Mouse (Mus musculus) liver, embryonic 14.5 days (tissue): Measurements from ENCODE around the gene Pcgf3.

Experiments
- CTCF ChIP-seq: IDR thresholded peaks from 2 replicates; pipeline ENCODE4 v1.5.1; 2016; ENCODE audit warnings: antibody characterized with exemption, low read depth, control low read depth
- EP300 ChIP-seq: IDR thresholded peaks from 2 replicates; pipeline ENCODE4 v1.6.1; 2016; ENCODE audit warnings: antibody characterized with exemption, low read depth

- TF ChIP-seq CTCF (no peak), EP300 (no peak)
Observed at GRCm38 (mm10) chr5:108483006-108483405, 22.0 kb downstream of the Pcgf3 start.
